Mouse (Mus musculus) neural tube, embryonic 14.5 days (tissue): ENCODE measurements around the gene Dspp. TPM values are rescaled to one million over a fixed set of nuclear protein-coding genes. Genes with fewer than 3 reads are reported as not detected.

Source experiments
- ATAC-seq: fragments of 200-750 bp; cut with Nextera tagmentation; 2 replicates; pipeline ENCODE4 v1.8.0; 2017; ENCODE audit warnings: low read depth, mild to moderate bottlenecking, moderate TSS enrichment, moderate library complexity
- H3K27ac ChIP-seq: fragments of 300-500 bp; sonication (generic); 2 replicates; pipeline ENCODE4 v1.5.1; 2014; ENCODE audit warnings: low read depth, mild to moderate bottlenecking, control low read depth, low read length, moderate library complexity, mixed read lengths
- H3K27me3 ChIP-seq: fragments of 300-500 bp; sonication (generic); 2 replicates; pipeline ENCODE4 v1.6.1; 2014; ENCODE audit warnings: low read length; ENCODE audit not compliant: control insufficient read depth, insufficient read depth
- H3K36me3 ChIP-seq: fragments of 300-500 bp; sonication (generic); 2 replicates; pipeline ENCODE4 v1.6.1; 2014; ENCODE audit warnings: low read length, mixed read lengths; ENCODE audit not compliant: control insufficient read depth, insufficient read depth
- H3K4me1 ChIP-seq: fragments of 300-500 bp; sonication (generic); 2 replicates; pipeline ENCODE4 v1.6.1; 2014; ENCODE audit warnings: low read length; ENCODE audit not compliant: control insufficient read depth, insufficient read depth
- H3K4me2 ChIP-seq: fragments of 300-500 bp; sonication (generic); 2 replicates; pipeline ENCODE4 v1.6.1; 2014; ENCODE audit warnings: mild to moderate bottlenecking, low read depth, low read length, control low read depth
- H3K4me3 ChIP-seq: fragments of 300-500 bp; sonication (generic); 2 replicates; pipeline ENCODE4 v1.5.1; 2014; ENCODE audit warnings: low read depth, low read length, control low read depth, mixed read lengths
- H3K9ac ChIP-seq: fragments of 300-500 bp; sonication (generic); replicated peaks from 2 replicates; pipeline ENCODE4 v1.6.1; 2014; ENCODE audit warnings: low read depth, mild to moderate bottlenecking, control low read depth, low read length, mixed read lengths
- H3K9me3 ChIP-seq: fragments of 300-500 bp; sonication (generic); 2 replicates; pipeline ENCODE4 v1.6.1; 2016; ENCODE audit warnings: low read length; ENCODE audit not compliant: control insufficient read depth
- WGBS: fragments of 180-500 bp; shearing (Covaris S2); extraction: QIAGEN DNeasy Blood & Tissue Kit; methylation state at CpG from one replicate; pipeline ENCODE4 v1.1.7; 2014; 5-methylcytosine and 5-hydroxymethylcytosine counted together
- polyA plus RNA-seq: library from polyadenylated mRNA; unstranded; fragments of >200 nt; fragmentation: Nextera tagmentation; extraction: Ambion mirVana; gene quantifications from 2 replicates; pipeline ENCODE4 v1.2.1, GENCODE M21; 2014

Dspp gene
- not detected in 2 replicates for polyA plus RNA-seq

DNA sequence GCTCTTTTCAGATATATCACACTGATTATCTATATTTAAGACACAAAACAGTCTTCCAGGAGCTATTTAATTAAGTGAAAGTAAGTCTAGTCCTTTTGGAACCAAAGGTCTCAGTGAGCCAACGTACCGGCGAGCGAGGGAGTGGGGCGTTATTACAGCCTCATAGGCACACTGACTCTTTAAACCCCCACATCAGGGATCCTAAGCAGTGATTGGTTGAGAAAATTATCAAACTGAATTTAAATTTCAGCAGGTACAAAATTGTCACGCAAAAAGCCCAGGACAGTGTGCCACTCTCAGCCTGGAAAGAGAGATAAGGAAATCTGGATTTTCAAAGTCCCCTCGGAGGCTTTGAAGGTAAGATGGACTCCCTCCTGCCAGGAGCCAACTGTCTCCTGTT is at the start of gene Dspp:
Gene Dspp, plus strand, starts transcription at position 301 of the 400 bp plus-strand sequence.
- Histone ChIP-seq H3K4me3 (no peak within 1 kb of the TSS), H3K36me3 (no peaks in the 10 kb centered on the region), H3K4me1 (no peaks in the 10 kb centered on the region), H3K27me3 (no peaks in the 10 kb centered on the region), H3K27ac (no peak within 1 kb of the TSS), H3K9me3 (no peaks in the 10 kb centered on the region), H3K9ac (no peak within 1 kb of the TSS), H3K4me2 (no peak within 1 kb of the TSS)
- ATAC-seq, result no peak
- WGBS, result 88% methylated on average over 7 of the region's 7 CpGs

- Histone ChIP-seq H3K4me3 (no peak overlapping the region), H3K9ac (no peak overlapping the region), H3K4me1 (no peaks in the 10 kb centered on the region), H3K4me2 (no peak overlapping the region), H3K36me3 (no peaks in the 10 kb centered on the region), H3K27ac (no peak overlapping the region), H3K9me3 (no peaks in the 10 kb centered on the region), H3K27me3 (no peaks in the 10 kb centered on the region)
- 82% methylated on average over 6 of the region's 6 CpGs for WGBS
- ATAC-seq, result no peak
These were observed 46.4 kb upstream of the Dspp start for GRCm38 (mm10) chr5:104124016-104124658.

- Histone ChIP-seq H3K4me1 (no peaks in the 10 kb centered on the region), H3K36me3 (no peaks in the 10 kb centered on the region)
- WGBS, result 91% methylated on average over 12 of the region's 12 CpGs
These were observed 43.8 kb upstream of the Dspp start for GRCm38 (mm10) chr5:104126561-104127320.

GRCm38 (mm10) chr5:104127351-104127750 is 43.2 kb upstream of the Dspp start:
- no peak overlapping the region for H3K27ac ChIP-seq
- no peaks in the 10 kb centered on the region for H3K36me3 ChIP-seq
- WGBS, result 93% methylated on average over 1 of the region's 1 CpGs
- no peaks in the 10 kb centered on the region for H3K27me3 ChIP-seq
- H3K4me1 ChIP-seq, result no peaks in the 10 kb centered on the region
- no peak overlapping the region for H3K4me3 ChIP-seq
- H3K9ac ChIP-seq, result no peak overlapping the region
- ATAC-seq, result no peak
- no peak overlapping the region for H3K4me2 ChIP-seq
- no peaks in the 10 kb centered on the region for H3K9me3 ChIP-seq

More at GRCm38 (mm10) chr5:104126561-104127320, 43.8 kb upstream of the Dspp start:
- Histone ChIP-seq H3K9me3 (no peaks in the 10 kb centered on the region), H3K4me3 (no peak overlapping the region), H3K9ac (no peak overlapping the region), H3K4me2 (no peak overlapping the region), H3K27me3 (no peaks in the 10 kb centered on the region), H3K27ac (no peak overlapping the region)
- no peak for ATAC-seq

GRCm38 (mm10) chr5:104128281-104129031 is 42.1 kb upstream of the Dspp start:
- no peaks in the 10 kb centered on the region for H3K36me3 ChIP-seq
- no peak overlapping the region for H3K4me2 ChIP-seq
- no peaks in the 10 kb centered on the region for H3K27me3 ChIP-seq
- no peak for ATAC-seq
- H3K27ac ChIP-seq, result no peak overlapping the region
- no peak overlapping the region for H3K9ac ChIP-seq
- no peaks in the 10 kb centered on the region for H3K9me3 ChIP-seq
- no peak overlapping the region for H3K4me3 ChIP-seq
- 61% methylated on average over 12 of the region's 12 CpGs for WGBS
- H3K4me1 ChIP-seq, result no peaks in the 10 kb centered on the region

- no peak for ATAC-seq
These were observed 39.6 kb upstream of the Dspp start for GRCm38 (mm10) chr5:104130891-104131290.

DNA sequence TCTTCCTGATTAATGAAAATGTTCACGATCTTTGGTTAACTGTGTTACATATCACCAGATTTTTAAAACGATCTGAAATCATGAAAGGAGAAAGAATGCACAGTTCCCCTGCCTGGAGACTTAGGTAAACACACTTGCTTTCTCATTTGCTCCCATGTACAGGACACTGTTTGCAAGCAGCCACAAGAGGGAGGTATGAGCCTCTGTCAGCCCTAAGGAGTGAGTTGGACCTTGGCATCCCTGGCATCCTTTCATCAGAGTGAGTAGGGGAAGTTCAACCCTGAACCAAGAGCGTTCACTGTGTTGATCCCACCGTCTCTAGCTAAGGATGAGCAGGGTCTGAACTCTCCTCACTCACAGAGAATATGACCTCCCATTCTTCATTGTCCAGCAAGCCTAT is 39.0 kb upstream of the Dspp start:
- H3K9me3 ChIP-seq, result no peaks in the 10 kb centered on the region
- no peak overlapping the region for H3K27ac ChIP-seq
- WGBS, result 75% methylated on average over 4 of the region's 4 CpGs
- ATAC-seq, result no peak
- H3K9ac ChIP-seq, result no peak overlapping the region
- no peaks in the 10 kb centered on the region for H3K4me1 ChIP-seq
- H3K36me3 ChIP-seq, result no peaks in the 10 kb centered on the region
- no peak overlapping the region for H3K4me3 ChIP-seq
- no peaks in the 10 kb centered on the region for H3K27me3 ChIP-seq
- no peak overlapping the region for H3K4me2 ChIP-seq

More at GRCm38 (mm10) chr5:104130891-104131290, 39.6 kb upstream of the Dspp start:
- 89% methylated on average over 4 of the region's 4 CpGs for WGBS
- H3K4me1 ChIP-seq, result no peaks in the 10 kb centered on the region
- no peak overlapping the region for H3K9ac ChIP-seq
- H3K27ac ChIP-seq, result no peak overlapping the region
- H3K36me3 ChIP-seq, result no peaks in the 10 kb centered on the region
- no peak overlapping the region for H3K4me2 ChIP-seq
- H3K4me3 ChIP-seq, result no peak overlapping the region
- no peaks in the 10 kb centered on the region for H3K9me3 ChIP-seq
- no peaks in the 10 kb centered on the region for H3K27me3 ChIP-seq

GRCm38 (mm10) chr5:104133752-104134151 is 36.8 kb upstream of the Dspp start:
- no peaks in the 10 kb centered on the region for H3K36me3 ChIP-seq
- no peak overlapping the region for H3K9ac ChIP-seq
- H3K4me2 ChIP-seq, result no peak overlapping the region
- no peaks in the 10 kb centered on the region for H3K27me3 ChIP-seq
- H3K9me3 ChIP-seq, result no peaks in the 10 kb centered on the region
- no peak overlapping the region for H3K27ac ChIP-seq
- no peak overlapping the region for H3K4me3 ChIP-seq
- WGBS, result 80% methylated on average over 4 of the region's 4 CpGs
- no peak for ATAC-seq
- H3K4me1 ChIP-seq, result no peaks in the 10 kb centered on the region
